Mouse (Mus musculus): ENCODE measurements at regions not wholly inside any gene's neighbourhood (a gene's known extent, or its start where the extent isn't known, plus 50 kb on each side); places are given as distances from the start of the nearest gene placed in this dataset.
"Not testable (repeated sequence)": the region's sequence is repeated elsewhere in the genome, so short reads cannot be mapped to it uniquely, and the experiment has no call there.

GRCm38 (mm10) chr3:7306800-7307199, 686.6 kb upstream of the 1700008P02Rik start:
- H3K4me2 ChIP-seq (ENCODE audit: low read length), result no peak overlapping the region
- H3K27me3 ChIP-seq (replicated peaks; ENCODE audit: control insufficient read depth, insufficient read depth, low read length), result no peaks in the 10 kb centered on the region
- H3K4me3 ChIP-seq (ENCODE audit: low read length), result no peak overlapping the region
- H3K9me3 ChIP-seq (ENCODE audit: control insufficient read depth, low read length), result no peaks in the 10 kb centered on the region
- H3K9ac ChIP-seq (ENCODE audit: low read depth, low read length), result no peak overlapping the region
- peak; percentile 68 for ATAC-seq
- H3K27ac ChIP-seq (ENCODE audit: low read depth, low read length), result no peak overlapping the region
- 28% methylated on average over 3 of the region's 3 CpGs for WGBS
- H3K36me3 ChIP-seq (ENCODE audit: control insufficient read depth, insufficient read depth, low read length), result no peaks in the 10 kb centered on the region
- no peaks in the 10 kb centered on the region for H3K4me1 ChIP-seq (ENCODE audit: control insufficient read depth, insufficient read depth, low read depth, low read length)

DNA sequence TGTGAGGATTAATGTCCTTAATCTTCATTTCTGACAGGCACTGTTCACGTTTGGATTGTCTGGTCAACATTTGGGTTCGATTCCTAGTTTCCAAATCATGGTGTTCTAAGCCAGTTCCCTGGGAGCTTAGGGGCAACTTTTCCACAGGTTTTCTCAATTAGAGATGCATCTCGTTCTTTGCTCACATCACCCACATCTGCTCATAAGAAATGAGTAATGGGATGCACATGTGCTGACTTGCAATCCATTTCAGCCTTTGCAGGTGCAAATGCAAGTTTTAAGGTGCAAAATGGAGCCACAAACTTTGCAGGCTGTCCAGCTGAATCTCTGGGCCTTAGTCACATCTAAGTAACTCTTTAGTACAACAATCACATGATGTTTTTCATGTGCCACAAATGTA, 678.3 kb upstream of the 1700008P02Rik start:
- no peaks in the 10 kb centered on the region for H3K4me1 ChIP-seq (ENCODE audit: control insufficient read depth, insufficient read depth, low read depth, low read length)
- H3K9ac ChIP-seq (ENCODE audit: low read depth, low read length), result no peak overlapping the region
- no peaks in the 10 kb centered on the region for H3K9me3 ChIP-seq (ENCODE audit: control insufficient read depth, low read length)
- no peaks in the 10 kb centered on the region for H3K27me3 ChIP-seq (replicated peaks; ENCODE audit: control insufficient read depth, insufficient read depth, low read length)
- H3K4me2 ChIP-seq (ENCODE audit: low read length), result no peak overlapping the region
- 70% methylated on average over 3 of the region's 3 CpGs for WGBS
- no peaks in the 10 kb centered on the region for H3K36me3 ChIP-seq (ENCODE audit: control insufficient read depth, insufficient read depth, low read length)
- H3K4me3 ChIP-seq (ENCODE audit: low read length), result no peak overlapping the region
- ATAC-seq, result no peak
- H3K27ac ChIP-seq (ENCODE audit: low read depth, low read length), result no peak overlapping the region

- H3K9ac ChIP-seq (ENCODE audit: low read depth, low read length), result no peak overlapping the region
- no peak for ATAC-seq
- H3K4me3 ChIP-seq (ENCODE audit: low read length), result no peak overlapping the region
- no peaks in the 10 kb centered on the region for H3K9me3 ChIP-seq (ENCODE audit: control insufficient read depth, low read length)
- no peak overlapping the region for H3K27ac ChIP-seq (ENCODE audit: low read depth, low read length)
- H3K36me3 ChIP-seq (ENCODE audit: control insufficient read depth, insufficient read depth, low read length), result no peaks in the 10 kb centered on the region
- no peaks in the 10 kb centered on the region for H3K4me1 ChIP-seq (ENCODE audit: control insufficient read depth, insufficient read depth, low read depth, low read length)
- H3K27me3 ChIP-seq (replicated peaks; ENCODE audit: control insufficient read depth, insufficient read depth, low read length), result no peaks in the 10 kb centered on the region
- H3K4me2 ChIP-seq (ENCODE audit: low read length), result no peak overlapping the region
These were observed 670.8 kb upstream of the 1700008P02Rik start for GRCm38 (mm10) chr3:7291026-7291425.

- Histone ChIP-seq H3K9ac (ENCODE audit: low read depth, low read length) (no peak overlapping the region), H3K4me1 (ENCODE audit: control insufficient read depth, insufficient read depth, low read depth, low read length) (no peaks in the 10 kb centered on the region), H3K9me3 (ENCODE audit: control insufficient read depth, low read length) (no peaks in the 10 kb centered on the region), H3K27ac (ENCODE audit: low read depth, low read length) (no peak overlapping the region), H3K27me3 (replicated peaks; ENCODE audit: control insufficient read depth, insufficient read depth, low read length) (no peaks in the 10 kb centered on the region), H3K4me3 (ENCODE audit: low read length) (no peak overlapping the region), H3K36me3 (ENCODE audit: control insufficient read depth, insufficient read depth, low read length) (no peaks in the 10 kb centered on the region), H3K4me2 (ENCODE audit: low read length) (no peak overlapping the region)
- ATAC-seq, result no peak
- WGBS, result 61% methylated on average over 3 of the region's 3 CpGs
These were observed 637.3 kb upstream of the 1700008P02Rik start for GRCm38 (mm10) chr3:7257591-7257990.

GRCm38 (mm10) chr3:7248337-7248736, 628.1 kb upstream of the 1700008P02Rik start:
- Histone ChIP-seq H3K4me2 (ENCODE audit: low read length) (no peak overlapping the region), H3K27ac (ENCODE audit: low read depth, low read length) (no peak overlapping the region), H3K4me3 (ENCODE audit: low read length) (no peak overlapping the region), H3K27me3 (replicated peaks; ENCODE audit: control insufficient read depth, insufficient read depth, low read length) (no peaks in the 10 kb centered on the region), H3K9ac (ENCODE audit: low read depth, low read length) (no peak overlapping the region), H3K4me1 (ENCODE audit: control insufficient read depth, insufficient read depth, low read depth, low read length) (no peaks in the 10 kb centered on the region), H3K36me3 (ENCODE audit: control insufficient read depth, insufficient read depth, low read length) (no peaks in the 10 kb centered on the region), H3K9me3 (ENCODE audit: control insufficient read depth, low read length) (no peaks in the 10 kb centered on the region)
- 81% methylated on average over 4 of the region's 4 CpGs for WGBS
- no peak for ATAC-seq

GRCm38 (mm10) chr3:7229769-7230168, 609.5 kb upstream of the 1700008P02Rik start:
- ATAC-seq, result no peak
- H3K27ac ChIP-seq (ENCODE audit: low read depth, low read length), result no peak overlapping the region
- no peaks in the 10 kb centered on the region for H3K9me3 ChIP-seq (ENCODE audit: control insufficient read depth, low read length)
- H3K4me1 ChIP-seq (ENCODE audit: control insufficient read depth, insufficient read depth, low read depth, low read length), result no peaks in the 10 kb centered on the region
- H3K9ac ChIP-seq (ENCODE audit: low read depth, low read length), result no peak overlapping the region
- H3K4me2 ChIP-seq (ENCODE audit: low read length), result no peak overlapping the region
- WGBS, result 85% methylated on average over 2 of the region's 2 CpGs
- H3K27me3 ChIP-seq (replicated peaks; ENCODE audit: control insufficient read depth, insufficient read depth, low read length), result no peaks in the 10 kb centered on the region
- no peaks in the 10 kb centered on the region for H3K36me3 ChIP-seq (ENCODE audit: control insufficient read depth, insufficient read depth, low read length)
- H3K4me3 ChIP-seq (ENCODE audit: low read length), result no peak overlapping the region

DNA sequence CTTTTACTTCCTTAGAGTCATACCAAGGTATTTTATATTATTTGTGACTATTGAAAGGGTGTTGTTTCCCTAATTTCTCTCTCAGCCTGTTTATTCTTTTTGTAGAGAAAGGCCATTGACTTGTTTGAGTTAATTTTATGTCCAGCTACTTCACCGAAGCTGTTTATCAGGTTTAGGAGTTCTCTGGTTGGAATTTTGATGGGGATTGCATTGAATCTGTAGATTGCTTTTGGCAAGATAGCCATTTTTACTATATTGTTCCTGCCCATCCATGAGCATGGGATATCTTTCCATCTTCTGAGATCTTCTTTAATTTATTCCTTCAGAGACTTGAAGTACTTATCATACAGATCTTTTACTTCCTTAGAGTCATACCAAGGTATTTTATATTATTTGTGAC, 568.3 kb upstream of the 1700008P02Rik start:
- H3K4me2 ChIP-seq (ENCODE audit: low read length); H3K36me3 ChIP-seq (ENCODE audit: control insufficient read depth, insufficient read depth, low read length); H3K27me3 ChIP-seq (replicated peaks; ENCODE audit: control insufficient read depth, insufficient read depth, low read length); H3K4me1 ChIP-seq (ENCODE audit: control insufficient read depth, insufficient read depth, low read depth, low read length); H3K9me3 ChIP-seq (ENCODE audit: control insufficient read depth, low read length); H3K9ac ChIP-seq (ENCODE audit: low read depth, low read length); H3K4me3 ChIP-seq (ENCODE audit: low read length); ATAC-seq; H3K27ac ChIP-seq (ENCODE audit: low read depth, low read length): not testable (repeated sequence)
- 93% methylated on average over 1 of the region's 1 CpGs for WGBS

GRCm38 (mm10) chr3:7166596-7166995, 546.4 kb upstream of the 1700008P02Rik start:
- WGBS, result 52% methylated on average over 3 of the region's 3 CpGs

GRCm38 (mm10) chr3:7138996-7139395, 518.8 kb upstream of the 1700008P02Rik start:
- Histone ChIP-seq H3K4me2 (ENCODE audit: low read length) (no peak overlapping the region), H3K27ac (ENCODE audit: low read depth, low read length) (no peak overlapping the region), H3K36me3 (ENCODE audit: control insufficient read depth, insufficient read depth, low read length) (no peaks in the 10 kb centered on the region), H3K4me1 (ENCODE audit: control insufficient read depth, insufficient read depth, low read depth, low read length) (no peaks in the 10 kb centered on the region), H3K27me3 (replicated peaks; ENCODE audit: control insufficient read depth, insufficient read depth, low read length) (no peaks in the 10 kb centered on the region), H3K4me3 (ENCODE audit: low read length) (no peak overlapping the region), H3K9me3 (ENCODE audit: control insufficient read depth, low read length) (no peaks in the 10 kb centered on the region), H3K9ac (ENCODE audit: low read depth, low read length) (no peak overlapping the region)
- no peak for ATAC-seq
- 98% methylated on average over 13 of the region's 13 CpGs for WGBS

More at GRCm38 (mm10) chr3:7166596-7166995, 546.4 kb upstream of the 1700008P02Rik start:
- H3K9ac ChIP-seq (ENCODE audit: low read depth, low read length), result no peak overlapping the region
- no peaks in the 10 kb centered on the region for H3K4me1 ChIP-seq (ENCODE audit: control insufficient read depth, insufficient read depth, low read depth, low read length)
- no peak overlapping the region for H3K4me2 ChIP-seq (ENCODE audit: low read length)
- H3K27ac ChIP-seq (ENCODE audit: low read depth, low read length), result no peak overlapping the region
- H3K36me3 ChIP-seq (ENCODE audit: control insufficient read depth, insufficient read depth, low read length), result no peaks in the 10 kb centered on the region
- H3K27me3 ChIP-seq (replicated peaks; ENCODE audit: control insufficient read depth, insufficient read depth, low read length), result no peaks in the 10 kb centered on the region
- no peak overlapping the region for H3K4me3 ChIP-seq (ENCODE audit: low read length)
- ATAC-seq, result no peak
- no peaks in the 10 kb centered on the region for H3K9me3 ChIP-seq (ENCODE audit: control insufficient read depth, low read length)

DNA sequence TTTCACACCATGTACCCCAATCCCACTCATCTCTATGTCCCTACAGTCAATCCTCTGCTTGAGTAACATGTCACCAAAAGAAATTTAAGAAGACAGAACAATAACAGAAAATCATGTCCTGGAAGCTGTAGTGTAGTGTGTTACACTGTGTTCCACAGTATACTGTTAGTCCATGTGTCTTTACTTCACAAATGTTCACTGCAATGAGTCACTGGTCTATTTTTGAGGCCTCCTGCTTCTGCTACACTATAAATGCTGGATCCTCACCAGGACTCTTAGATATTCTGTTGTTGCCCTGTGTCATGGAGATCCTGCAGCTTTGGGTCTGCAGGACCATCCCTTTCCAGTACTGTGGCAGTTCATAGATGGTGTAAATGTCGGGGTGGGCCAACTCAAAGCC, 514.5 kb upstream of the 1700008P02Rik start:
- 70% methylated on average over 1 of the region's 1 CpGs for WGBS
- no peak overlapping the region for H3K27ac ChIP-seq (ENCODE audit: low read depth, low read length)

More for the DNA sequence above, 514.5 kb upstream of the 1700008P02Rik start:
- Histone ChIP-seq H3K27me3 (replicated peaks; ENCODE audit: control insufficient read depth, insufficient read depth, low read length) (no peaks in the 10 kb centered on the region), H3K4me3 (ENCODE audit: low read length) (no peak overlapping the region), H3K9ac (ENCODE audit: low read depth, low read length) (no peak overlapping the region), H3K4me2 (ENCODE audit: low read length) (no peak overlapping the region), H3K4me1 (ENCODE audit: control insufficient read depth, insufficient read depth, low read depth, low read length) (no peaks in the 10 kb centered on the region), H3K36me3 (ENCODE audit: control insufficient read depth, insufficient read depth, low read length) (no peaks in the 10 kb centered on the region), H3K9me3 (ENCODE audit: control insufficient read depth, low read length) (no peaks in the 10 kb centered on the region)
- no peak for ATAC-seq

All from hindbrain, embryonic 16.5 days (tissue).